Mouse (Mus musculus) ES-Bruce4 (cell line): ENCODE data around the gene Nme7.
A peak's percentile ranks its signal among the peaks of the same experiment; 100 is the strongest.

ENCODE experiments used
- CTCF ChIP-seq: IDR thresholded peaks from one replicate; pipeline ENCODE4 v1.8.1; 2011; ENCODE audit warnings: low read depth, low read length
- POLR2A ChIP-seq: IDR thresholded peaks from one replicate; pipeline ENCODE4 v1.8.1; 2011; ENCODE audit warnings: low read length; ENCODE audit not compliant: insufficient read depth

GRCm38 (mm10) chr1:164315266-164315665, 11.3 kb downstream of the Nme7 start:
- TF ChIP-seq CTCF (peak; percentile 89), POLR2A (no peak)
